Mouse (Mus musculus) stomach, embryonic 14.5 days (tissue): ENCODE measurements at regions not wholly inside any gene's neighbourhood (a gene's known extent, or its start where the extent isn't known, plus 50 kb on each side); places are given as distances from the start of the nearest gene placed in this dataset.

ENCODE experiments used
- ATAC-seq: fragments of 200-750 bp; cut with Nextera tagmentation; 2 replicates; pipeline ENCODE4 v1.8.0; 2017; ENCODE audit warnings: low read depth, moderate TSS enrichment; ENCODE audit not compliant: insufficient number of reproducible peaks, insufficient read depth, low FRiP score
- H3K27ac ChIP-seq: fragments of 300-500 bp; sonication (generic); 2 replicates; pipeline ENCODE4 v1.5.1; 2014; ENCODE audit warnings: mild to moderate bottlenecking, low read length, moderate library complexity, mixed read lengths
- H3K27me3 ChIP-seq: fragments of 300-500 bp; sonication (generic); 2 replicates; pipeline ENCODE4 v1.6.1; 2014; ENCODE audit warnings: low read length, control low read depth, mixed read lengths; ENCODE audit not compliant: control insufficient read depth, insufficient read depth
- H3K36me3 ChIP-seq: fragments of 300-500 bp; sonication (generic); 2 replicates; pipeline ENCODE4 v1.6.1; 2014; ENCODE audit warnings: mild to moderate bottlenecking, control low read depth, low read length, moderate library complexity, mixed read lengths; ENCODE audit not compliant: control insufficient read depth, insufficient read depth
- H3K4me1 ChIP-seq: fragments of 300-500 bp; sonication (generic); 2 replicates; pipeline ENCODE4 v1.6.1; 2014; ENCODE audit warnings: low read length, control low read depth, mixed read lengths; ENCODE audit not compliant: control insufficient read depth, insufficient read depth
- H3K4me2 ChIP-seq: fragments of 300-500 bp; sonication (generic); replicated peaks from 2 replicates; pipeline ENCODE4 v1.6.1; 2014; ENCODE audit warnings: low read depth, low read length, control low read depth
- H3K4me3 ChIP-seq: fragments of 300-500 bp; sonication (generic); 2 replicates; pipeline ENCODE4 v1.5.1; 2014; ENCODE audit warnings: low read depth, low read length, control low read depth
- H3K9ac ChIP-seq: fragments of 300-500 bp; sonication (generic); replicated peaks from 2 replicates; pipeline ENCODE4 v1.6.1; 2014; ENCODE audit warnings: low read depth, mild to moderate bottlenecking, control low read depth, low read length, moderate library complexity, mixed read lengths
- H3K9me3 ChIP-seq: fragments of 300-500 bp; sonication (generic); 2 replicates; pipeline ENCODE4 v1.6.1; 2016; ENCODE audit warnings: low read depth, low read length, control low read depth; ENCODE audit not compliant: control insufficient read depth
- WGBS: fragments of 180-500 bp; shearing (Covaris S2); extraction: QIAGEN DNeasy Blood & Tissue Kit; methylation state at CpG from one replicate; pipeline ENCODE4 v1.1.7; 2014; 5-methylcytosine and 5-hydroxymethylcytosine counted together

DNA sequence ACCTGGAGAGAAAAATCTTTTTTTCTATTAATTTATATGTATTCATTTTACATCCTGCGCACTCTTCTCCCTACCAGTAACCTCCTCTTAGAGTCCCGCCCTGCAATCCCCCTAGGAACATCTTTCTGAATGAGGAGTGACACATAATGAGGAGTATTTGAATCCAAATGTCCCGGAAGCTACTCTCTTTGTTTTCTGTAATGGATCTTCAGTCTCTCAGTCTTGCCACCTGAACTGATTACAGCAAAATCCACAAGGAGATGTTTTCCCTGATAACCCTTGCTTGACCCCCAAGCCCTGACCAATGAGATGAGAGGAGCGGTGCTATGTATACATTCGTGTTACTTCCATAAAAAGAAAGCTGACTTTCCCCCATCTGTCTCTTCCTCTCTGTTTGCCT is 334.4 kb upstream of the Marcks start:
- no peak overlapping the region for H3K4me2 ChIP-seq
- no peak overlapping the region for H3K9ac ChIP-seq
- H3K36me3 ChIP-seq = no peaks in the 10 kb centered on the region
- no peaks in the 10 kb centered on the region for H3K27me3 ChIP-seq
- H3K4me1 ChIP-seq = no peaks in the 10 kb centered on the region
- H3K9me3 ChIP-seq = no peaks in the 10 kb centered on the region
- no peak overlapping the region for H3K27ac ChIP-seq
- 50% methylated on average over 5 of the region's 5 CpGs for WGBS
- ATAC-seq = no peak
- no peak overlapping the region for H3K4me3 ChIP-seq

DNA sequence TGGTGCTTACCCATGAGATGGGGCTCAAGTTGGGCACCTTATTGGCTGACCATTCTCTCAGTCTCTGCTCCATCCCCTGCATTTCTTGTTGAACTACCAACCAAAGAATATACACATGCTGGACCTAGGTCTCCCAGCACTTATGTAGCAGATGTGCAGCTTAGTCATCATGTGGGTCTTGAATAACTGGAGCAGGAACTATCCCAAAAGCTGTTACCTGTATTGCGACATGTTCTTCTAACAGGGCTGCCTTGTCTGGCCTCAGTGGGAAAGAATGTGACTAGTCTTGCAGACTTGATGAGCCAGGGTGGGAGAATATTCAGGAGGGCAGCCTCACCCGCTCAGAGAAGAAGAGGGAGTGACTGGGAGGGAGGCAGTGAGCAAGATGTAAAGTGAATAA is 318.7 kb upstream of the Marcks start:
- Histone ChIP-seq H3K4me3 (no peak overlapping the region), H3K36me3 (no peaks in the 10 kb centered on the region), H3K4me1 (no peaks in the 10 kb centered on the region), H3K4me2 (no peak overlapping the region), H3K9ac (no peak overlapping the region), H3K9me3 (no peaks in the 10 kb centered on the region), H3K27ac (no peak overlapping the region), H3K27me3 (no peaks in the 10 kb centered on the region)
- WGBS = 81% methylated on average over 2 of the region's 2 CpGs
- ATAC-seq = no peak

DNA sequence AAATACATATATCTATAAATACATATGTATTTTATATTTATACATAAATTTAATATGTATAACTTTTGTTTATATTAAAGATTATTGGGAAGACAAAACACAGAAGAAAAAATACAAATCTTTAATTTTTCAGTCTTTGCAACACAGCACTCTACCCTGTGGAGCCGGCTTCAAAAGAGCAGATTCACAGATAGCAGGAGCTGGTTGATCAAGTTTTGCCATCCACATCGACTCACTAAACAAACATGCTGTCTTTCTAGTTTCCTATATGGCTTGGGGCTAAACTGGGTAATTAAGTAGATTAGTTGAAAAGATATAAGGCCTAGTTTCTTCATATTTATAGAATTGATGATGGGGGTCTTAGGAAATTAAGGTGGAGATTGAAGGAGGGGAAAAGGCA is 311.2 kb upstream of the Marcks start:
- H3K27me3 ChIP-seq = no peaks in the 10 kb centered on the region
- H3K9ac ChIP-seq = no peak overlapping the region
- H3K4me1 ChIP-seq = no peaks in the 10 kb centered on the region
- H3K4me3 ChIP-seq = no peak overlapping the region
- H3K4me2 ChIP-seq = no peak overlapping the region
- no peak for ATAC-seq
- 65% methylated on average over 2 of the region's 2 CpGs for WGBS
- no peaks in the 10 kb centered on the region for H3K36me3 ChIP-seq
- H3K27ac ChIP-seq = no peak overlapping the region
- no peaks in the 10 kb centered on the region for H3K9me3 ChIP-seq

DNA sequence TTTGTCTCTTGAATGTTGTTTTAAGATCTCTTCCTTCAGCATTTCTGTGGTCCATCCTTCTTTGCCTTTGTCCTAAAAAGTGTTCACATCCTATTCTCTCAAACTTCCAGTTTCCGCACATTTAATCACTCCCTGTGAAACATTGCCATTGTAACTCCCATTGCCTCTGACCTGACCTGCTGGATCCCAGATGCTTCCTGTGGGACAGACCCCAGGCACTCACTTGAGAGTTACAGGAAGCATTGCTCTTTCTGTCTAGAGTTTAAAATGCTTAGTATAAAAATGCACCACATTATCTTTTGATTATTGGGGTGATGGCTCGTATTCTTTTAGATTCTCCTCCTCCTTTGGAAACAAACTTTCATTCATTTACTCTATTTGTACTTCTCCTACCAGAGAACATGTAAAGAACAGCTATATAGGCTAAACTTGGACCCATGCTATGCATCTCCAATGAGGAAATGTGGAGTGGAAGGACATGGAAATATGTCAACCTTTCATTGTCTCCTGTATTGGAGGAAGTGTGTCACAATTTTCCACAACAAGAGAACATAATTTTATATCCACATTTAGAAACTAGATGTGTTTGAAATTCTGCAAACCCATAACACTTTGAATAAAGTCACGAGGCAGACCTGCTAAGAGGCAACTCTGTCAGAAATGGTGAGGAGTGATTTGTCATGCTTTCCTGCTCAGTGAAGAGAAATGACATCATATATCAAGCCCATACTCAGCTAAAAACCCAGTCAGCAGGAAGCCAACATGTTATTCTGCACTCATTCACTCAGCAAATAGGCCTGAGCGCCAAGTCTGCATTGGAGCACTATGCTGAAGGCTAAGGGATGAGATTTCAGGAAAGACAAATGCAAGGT is 308.8 kb upstream of the Marcks start:
- H3K9ac ChIP-seq = no peak overlapping the region
- no peaks in the 10 kb centered on the region for H3K36me3 ChIP-seq
- no peak overlapping the region for H3K4me3 ChIP-seq
- H3K9me3 ChIP-seq = no peaks in the 10 kb centered on the region
- H3K4me1 ChIP-seq = no peaks in the 10 kb centered on the region
- ATAC-seq = no peak
- no peak overlapping the region for H3K27ac ChIP-seq
- no peak overlapping the region for H3K4me2 ChIP-seq
- no peaks in the 10 kb centered on the region for H3K27me3 ChIP-seq
- WGBS = 81% methylated on average over 4 of the region's 4 CpGs

DNA sequence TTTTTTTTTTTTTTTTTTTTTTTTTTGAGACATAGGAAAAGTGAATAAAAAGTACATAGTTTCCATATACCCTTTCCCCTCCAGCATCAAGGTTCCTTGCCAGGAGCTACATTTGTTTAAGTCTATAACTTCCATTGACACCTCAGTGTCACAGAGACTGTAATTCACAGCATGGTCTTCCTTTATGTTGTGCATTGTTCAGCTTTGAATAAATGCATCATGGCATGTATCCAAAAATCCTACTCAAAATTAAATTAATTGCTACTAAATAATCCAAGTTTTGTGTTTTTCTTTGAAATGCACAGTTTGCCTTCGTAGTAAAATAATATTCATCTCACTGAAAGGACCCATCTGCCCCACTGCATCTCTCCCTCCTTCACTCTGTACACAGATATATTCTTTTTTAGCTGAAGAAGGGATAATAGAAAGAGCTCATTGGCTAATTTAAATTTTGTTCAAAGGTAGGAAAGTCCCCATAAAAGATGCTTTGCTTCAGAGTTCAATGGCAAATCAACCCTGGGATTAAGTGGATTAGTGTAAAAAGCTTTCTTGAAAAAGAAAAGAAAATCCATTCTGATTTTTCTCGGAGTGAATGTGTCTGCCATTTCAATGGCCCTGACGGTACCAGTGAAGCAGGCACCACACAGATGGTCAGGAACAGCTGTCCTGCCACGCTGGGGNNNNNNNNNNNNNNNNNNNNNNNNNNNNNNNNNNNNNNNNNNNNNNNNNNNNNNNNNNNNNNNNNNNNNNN is 301.3 kb upstream of the Marcks start:
- H3K4me1 ChIP-seq = no peaks in the 10 kb centered on the region
- H3K4me3 ChIP-seq = no peak overlapping the region
- H3K9ac ChIP-seq = no peak overlapping the region
- no peaks in the 10 kb centered on the region for H3K27me3 ChIP-seq
- no peaks in the 10 kb centered on the region for H3K36me3 ChIP-seq
- H3K27ac ChIP-seq = no peak overlapping the region
- H3K4me2 ChIP-seq = no peak overlapping the region
- 52% methylated on average over 4 of the region's 4 CpGs for WGBS
- H3K9me3 ChIP-seq = no peaks in the 10 kb centered on the region
- no peak for ATAC-seq

DNA sequence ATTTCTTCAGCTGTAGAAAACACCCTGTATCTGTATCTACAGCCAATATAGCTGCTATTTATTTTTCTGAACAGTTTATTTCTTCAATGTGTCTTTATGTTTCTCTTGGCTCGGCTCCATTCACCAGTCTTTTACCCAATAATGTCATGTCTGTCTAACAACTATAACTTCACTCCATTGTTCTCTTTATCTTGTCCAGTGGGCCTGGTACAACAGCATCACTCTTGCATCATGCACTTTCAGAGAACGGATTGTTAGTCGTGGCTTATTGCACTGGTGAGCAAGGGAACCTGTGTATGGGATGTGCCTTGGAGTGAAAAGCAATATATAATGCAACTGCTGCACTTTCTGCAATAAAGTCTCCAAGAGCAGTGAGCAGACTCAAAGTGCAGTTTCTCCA is 299.6 kb upstream of the Marcks start:
- Histone ChIP-seq H3K9me3 (no peaks in the 10 kb centered on the region), H3K36me3 (no peaks in the 10 kb centered on the region), H3K27me3 (no peaks in the 10 kb centered on the region), H3K4me1 (no peaks in the 10 kb centered on the region), H3K27ac (no peak overlapping the region), H3K4me3 (no peak overlapping the region), H3K9ac (no peak overlapping the region), H3K4me2 (no peak overlapping the region)
- ATAC-seq = no peak
- 76% methylated on average over 3 of the region's 3 CpGs for WGBS

DNA sequence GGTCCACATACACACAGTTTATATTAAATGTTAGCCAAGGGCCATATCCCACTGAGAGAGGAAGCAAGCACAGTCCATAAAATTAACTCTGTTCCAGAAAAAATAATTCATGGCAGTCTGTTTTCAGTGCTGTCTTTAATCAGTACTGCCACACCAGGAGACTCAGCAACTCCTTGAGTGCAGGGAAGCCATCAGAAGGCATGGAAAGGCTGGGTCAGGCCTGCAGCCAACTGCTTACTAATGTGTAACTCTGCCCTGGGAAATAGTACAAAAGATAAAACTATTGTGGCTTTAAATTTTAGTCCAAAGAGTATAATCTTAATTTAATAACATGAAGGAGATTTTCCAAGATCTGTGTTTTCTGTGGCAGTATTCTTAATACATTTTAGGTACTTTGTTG is 298.1 kb upstream of the Marcks start:
- Histone ChIP-seq H3K4me1 (no peaks in the 10 kb centered on the region), H3K27ac (no peak overlapping the region), H3K4me2 (no peak overlapping the region), H3K4me3 (no peak overlapping the region), H3K9ac (no peak overlapping the region), H3K9me3 (no peaks in the 10 kb centered on the region), H3K27me3 (no peaks in the 10 kb centered on the region), H3K36me3 (no peaks in the 10 kb centered on the region)
- ATAC-seq = no peak

DNA sequence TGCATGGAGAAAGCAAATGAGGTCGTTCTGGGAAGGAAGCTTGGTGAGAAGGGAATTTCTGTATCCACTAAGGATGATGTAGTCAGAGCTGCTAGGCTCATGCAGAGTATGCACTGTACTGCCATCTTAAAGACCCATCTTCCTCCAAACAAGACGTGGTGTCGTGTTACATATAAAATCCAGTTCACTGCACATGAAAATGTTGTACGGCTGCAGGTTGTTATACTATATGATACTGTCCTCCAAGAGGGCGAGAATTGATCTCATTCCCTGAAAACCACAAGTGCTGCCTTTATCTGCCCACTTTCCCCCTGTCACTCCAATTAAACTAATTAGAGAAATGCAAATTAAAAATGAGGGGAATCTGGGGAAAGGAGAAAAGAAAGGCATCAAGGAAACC is 295.5 kb upstream of the Marcks start:
- H3K4me3 ChIP-seq = no peak overlapping the region
- H3K36me3 ChIP-seq = no peaks in the 10 kb centered on the region
- WGBS = 68% methylated on average over 5 of the region's 5 CpGs
- no peaks in the 10 kb centered on the region for H3K9me3 ChIP-seq
- no peaks in the 10 kb centered on the region for H3K4me1 ChIP-seq
- H3K4me2 ChIP-seq = no peak overlapping the region
- no peak overlapping the region for H3K9ac ChIP-seq
- H3K27ac ChIP-seq = no peak overlapping the region
- H3K27me3 ChIP-seq = no peaks in the 10 kb centered on the region
- no peak for ATAC-seq
